Mouse (Mus musculus): ENCODE measurements around the gene 4933400A11Rik. TPM values are rescaled to one million over a fixed set of nuclear protein-coding genes. Genes with fewer than 3 reads are reported as not detected.

4933400A11Rik gene
- polyA plus RNA-seq (2015; fragmentation: Nextera tagmentation; extraction: Ambion mirVana): 0.14 TPM in 1 of 2 replicates, not detected in the other

- Histone ChIP-seq H3K9me3 (ENCODE audit: control insufficient read depth, low read length) (no peaks in the 10 kb centered on the region), H3K9ac (ENCODE audit: low read depth, low read length) (no peak within 1 kb of the TSS), H3K4me3 (ENCODE audit: low read length) (no peak within 1 kb of the TSS), H3K27me3 (replicated peaks; ENCODE audit: control insufficient read depth, insufficient read depth, low read length) (no peaks in the 10 kb centered on the region; the same call in 1 of the 2 replicates), H3K27ac (ENCODE audit: low read depth, low read length) (no peak within 1 kb of the TSS), H3K4me1 (ENCODE audit: control insufficient read depth, insufficient read depth, low read depth, low read length) (no peaks in the 10 kb centered on the region), H3K36me3 (ENCODE audit: control insufficient read depth, insufficient read depth, low read length) (no peaks in the 10 kb centered on the region), H3K4me2 (ENCODE audit: low read length) (no peak within 1 kb of the TSS)
- WGBS: 87% methylated on average over 3 of the region's 3 CpGs
- no peak for ATAC-seq
Measured at GRCm38 (mm10) chrX:169779535-169779934, at the start of gene 4933400A11Rik. TSS of gene 4933400A11Rik (minus strand) at chrX:169779635.

- H3K4me2 ChIP-seq (ENCODE audit: low read length): peak overlapping the region; percentile 32
- peak overlapping the region; percentile 39; the same call in 1 of the 2 replicates for H3K27ac ChIP-seq (ENCODE audit: low read depth, low read length)
- no peak for ATAC-seq
- H3K36me3 ChIP-seq (ENCODE audit: control insufficient read depth, insufficient read depth, low read length): no peaks in the 10 kb centered on the region
- H3K27me3 ChIP-seq (replicated peaks; ENCODE audit: control insufficient read depth, insufficient read depth, low read length): peaks cover 4% of the 10 kb centered on the region; the same call in 1 of the 2 replicates
- no peak overlapping the region for H3K9ac ChIP-seq (ENCODE audit: low read depth, low read length)
- WGBS: 22% methylated on average over 5 of the region's 5 CpGs
- H3K4me1 ChIP-seq (ENCODE audit: control insufficient read depth, insufficient read depth, low read depth, low read length): peaks cover 2% of the 10 kb centered on the region; the same call in 1 of the 2 replicates
- peak overlapping the region; percentile 5 for H3K4me3 ChIP-seq (ENCODE audit: low read length)
- H3K9me3 ChIP-seq (ENCODE audit: control insufficient read depth, low read length): no peaks in the 10 kb centered on the region
Measured at GRCm38 (mm10) chrX:169828136-169828535, 48.7 kb upstream of the 4933400A11Rik start.

GRCm38 (mm10) chrX:169827720-169828119 is 48.3 kb upstream of the 4933400A11Rik start:
- peak overlapping the region; percentile 5 for H3K4me3 ChIP-seq (ENCODE audit: low read length)
- H3K9ac ChIP-seq (ENCODE audit: low read depth, low read length): no peak overlapping the region; the same call in 1 of the 2 replicates
- H3K4me1 ChIP-seq (ENCODE audit: control insufficient read depth, insufficient read depth, low read depth, low read length): peaks cover 2% of the 10 kb centered on the region; the same call in 1 of the 2 replicates
- peaks cover 6% of the 10 kb centered on the region; the same call in 1 of the 2 replicates for H3K27me3 ChIP-seq (replicated peaks; ENCODE audit: control insufficient read depth, insufficient read depth, low read length)
- ATAC-seq: no peak
- peak overlapping the region; percentile 39; the same call in 1 of the 2 replicates for H3K27ac ChIP-seq (ENCODE audit: low read depth, low read length)
- no peaks in the 10 kb centered on the region for H3K9me3 ChIP-seq (ENCODE audit: control insufficient read depth, low read length)
- 23% methylated on average over 6 of the region's 7 CpGs for WGBS
- no peaks in the 10 kb centered on the region for H3K36me3 ChIP-seq (ENCODE audit: control insufficient read depth, insufficient read depth, low read length)
- H3K4me2 ChIP-seq (ENCODE audit: low read length): peak overlapping the region; percentile 32

GRCm38 (mm10) chrX:169826947-169827346 is 47.5 kb upstream of the 4933400A11Rik start:
- H3K9ac ChIP-seq (ENCODE audit: low read depth, low read length): no peak overlapping the region
- no peaks in the 10 kb centered on the region for H3K9me3 ChIP-seq (ENCODE audit: control insufficient read depth, low read length)
- no peak overlapping the region for H3K27ac ChIP-seq (ENCODE audit: low read depth, low read length)
- H3K27me3 ChIP-seq (replicated peaks; ENCODE audit: control insufficient read depth, insufficient read depth, low read length): peaks cover 6% of the 10 kb centered on the region; the same call in 1 of the 2 replicates
- no peak overlapping the region for H3K4me2 ChIP-seq (ENCODE audit: low read length)
- H3K4me3 ChIP-seq (ENCODE audit: low read length): no peak overlapping the region
- WGBS: 29% methylated on average over 10 of the region's 10 CpGs
- H3K4me1 ChIP-seq (ENCODE audit: control insufficient read depth, insufficient read depth, low read depth, low read length): peaks cover 2% of the 10 kb centered on the region; the same call in 1 of the 2 replicates
- ATAC-seq: peak; percentile 85
- no peaks in the 10 kb centered on the region for H3K36me3 ChIP-seq (ENCODE audit: control insufficient read depth, insufficient read depth, low read length)

GRCm38 (mm10) chrX:169813673-169814072 is 34.2 kb upstream of the 4933400A11Rik start:
- Histone ChIP-seq H3K27me3 (replicated peaks; ENCODE audit: control insufficient read depth, insufficient read depth, low read length) (peaks cover 4% of the 10 kb centered on the region; the same call in 1 of the 2 replicates), H3K27ac (ENCODE audit: low read depth, low read length) (no peak overlapping the region), H3K4me3 (ENCODE audit: low read length) (no peak overlapping the region), H3K4me2 (ENCODE audit: low read length) (no peak overlapping the region), H3K9ac (ENCODE audit: low read depth, low read length) (no peak overlapping the region), H3K36me3 (ENCODE audit: control insufficient read depth, insufficient read depth, low read length) (no peaks in the 10 kb centered on the region), H3K9me3 (ENCODE audit: control insufficient read depth, low read length) (no peaks in the 10 kb centered on the region), H3K4me1 (ENCODE audit: control insufficient read depth, insufficient read depth, low read depth, low read length) (no peaks in the 10 kb centered on the region)
- no peak for ATAC-seq
- WGBS: 74% methylated on average over 1 of the region's 1 CpGs

GRCm38 (mm10) chrX:169811783-169812182 is 32.3 kb upstream of the 4933400A11Rik start:
- no peak overlapping the region for H3K4me2 ChIP-seq (ENCODE audit: low read length)
- no peaks in the 10 kb centered on the region for H3K36me3 ChIP-seq (ENCODE audit: control insufficient read depth, insufficient read depth, low read length)
- WGBS: 80% methylated on average over 2 of the region's 2 CpGs
- no peak overlapping the region for H3K4me3 ChIP-seq (ENCODE audit: low read length)
- ATAC-seq: no peak
- H3K27ac ChIP-seq (ENCODE audit: low read depth, low read length): no peak overlapping the region
- no peak overlapping the region for H3K9ac ChIP-seq (ENCODE audit: low read depth, low read length)
- H3K27me3 ChIP-seq (replicated peaks; ENCODE audit: control insufficient read depth, insufficient read depth, low read length): peaks cover 4% of the 10 kb centered on the region; the same call in 1 of the 2 replicates
- no peaks in the 10 kb centered on the region for H3K9me3 ChIP-seq (ENCODE audit: control insufficient read depth, low read length)
- H3K4me1 ChIP-seq (ENCODE audit: control insufficient read depth, insufficient read depth, low read depth, low read length): no peaks in the 10 kb centered on the region

- ATAC-seq: no peak
- H3K9me3 ChIP-seq (ENCODE audit: control insufficient read depth, low read length): no peaks in the 10 kb centered on the region
- 49% methylated on average over 5 of the region's 5 CpGs for WGBS
- H3K36me3 ChIP-seq (ENCODE audit: control insufficient read depth, insufficient read depth, low read length): no peaks in the 10 kb centered on the region
- H3K4me1 ChIP-seq (ENCODE audit: control insufficient read depth, insufficient read depth, low read depth, low read length): no peaks in the 10 kb centered on the region
- no peak overlapping the region for H3K4me3 ChIP-seq (ENCODE audit: low read length)
- no peak overlapping the region for H3K27ac ChIP-seq (ENCODE audit: low read depth, low read length)
- H3K4me2 ChIP-seq (ENCODE audit: low read length): no peak overlapping the region
- H3K27me3 ChIP-seq (replicated peaks; ENCODE audit: control insufficient read depth, insufficient read depth, low read length): peaks cover 4% of the 10 kb centered on the region; the same call in 1 of the 2 replicates
- no peak overlapping the region for H3K9ac ChIP-seq (ENCODE audit: low read depth, low read length)
Measured at GRCm38 (mm10) chrX:169811318-169811717, 31.9 kb upstream of the 4933400A11Rik start.

GRCm38 (mm10) chrX:169807744-169808143 is 28.3 kb upstream of the 4933400A11Rik start:
- Histone ChIP-seq H3K4me1 (ENCODE audit: control insufficient read depth, insufficient read depth, low read depth, low read length) (no peaks in the 10 kb centered on the region), H3K4me2 (ENCODE audit: low read length) (no peak overlapping the region), H3K27ac (ENCODE audit: low read depth, low read length) (no peak overlapping the region), H3K9me3 (ENCODE audit: control insufficient read depth, low read length) (no peaks in the 10 kb centered on the region), H3K27me3 (replicated peaks; ENCODE audit: control insufficient read depth, insufficient read depth, low read length) (peaks cover 4% of the 10 kb centered on the region), H3K9ac (ENCODE audit: low read depth, low read length) (no peak overlapping the region), H3K36me3 (ENCODE audit: control insufficient read depth, insufficient read depth, low read length) (no peaks in the 10 kb centered on the region), H3K4me3 (ENCODE audit: low read length) (no peak overlapping the region)
- ATAC-seq: no peak
- 80% methylated on average over 3 of the region's 3 CpGs for WGBS

GRCm38 (mm10) chrX:169805791-169806190 is 26.4 kb upstream of the 4933400A11Rik start:
- Histone ChIP-seq H3K9ac (ENCODE audit: low read depth, low read length) (no peak overlapping the region), H3K27ac (ENCODE audit: low read depth, low read length) (no peak overlapping the region), H3K36me3 (ENCODE audit: control insufficient read depth, insufficient read depth, low read length) (no peaks in the 10 kb centered on the region), H3K9me3 (ENCODE audit: control insufficient read depth, low read length) (no peaks in the 10 kb centered on the region), H3K4me2 (ENCODE audit: low read length) (no peak overlapping the region), H3K4me3 (ENCODE audit: low read length) (no peak overlapping the region), H3K4me1 (ENCODE audit: control insufficient read depth, insufficient read depth, low read depth, low read length) (no peaks in the 10 kb centered on the region), H3K27me3 (replicated peaks; ENCODE audit: control insufficient read depth, insufficient read depth, low read length) (peaks cover 2% of the 10 kb centered on the region; the same call in 1 of the 2 replicates)
- 67% methylated on average over 5 of the region's 5 CpGs for WGBS
- no peak for ATAC-seq

All from hindbrain, embryonic 16.5 days (tissue).